Mouse (Mus musculus) ES-Bruce4 (cell line): ENCODE results near the gene Olfr522.

Source experiments
- CTCF ChIP-seq: IDR thresholded peaks from one replicate; pipeline ENCODE4 v1.8.1; 2011; ENCODE audit warnings: low read depth, low read length
- EP300 ChIP-seq: IDR thresholded peaks from 2 replicates; pipeline ENCODE4 v1.6.1; 2011; ENCODE audit warnings: low read depth, low read length; ENCODE audit not compliant: insufficient read depth
- POLR2A ChIP-seq: IDR thresholded peaks from one replicate; pipeline ENCODE4 v1.8.1; 2011; ENCODE audit warnings: low read length; ENCODE audit not compliant: insufficient read depth

GRCm38 (mm10) chr7:140187721-140188390 lies 23.3 kb upstream of the Olfr522 start:
- TF ChIP-seq EP300: no peak
- no peak for TF ChIP-seq CTCF
- no peak for TF ChIP-seq POLR2A
